Mouse (Mus musculus) macrophage (primary cell): ENCODE data around the gene Rtp1. TPM values are rescaled to one million over a fixed set of nuclear protein-coding genes. Genes with fewer than 3 reads are reported as not detected.

Source experiments
- H3K27ac ChIP-seq: fragments of 350-480 bp; formaldehyde crosslinking; 2 replicates; pipeline ENCODE4 v1.9.0; 2021
- H3K36me3 ChIP-seq: fragments of 350-480 bp; formaldehyde crosslinking; 2 replicates; pipeline ENCODE4 v1.9.0; 2021; ENCODE audit errors: inconsistent target
- H3K4me3 ChIP-seq: fragments of 350-480 bp; formaldehyde crosslinking; 2 replicates; pipeline ENCODE4 v1.9.0; 2021; ENCODE audit errors: inconsistent target
- H3K79me2 ChIP-seq: fragments of 350-480 bp; formaldehyde crosslinking; 2 replicates; pipeline ENCODE4 v1.9.0; 2021; ENCODE audit errors: inconsistent target
- WGBS: methylation state at CpG from one replicate; pipeline ENCODE4 v1.1.7; 2026; ENCODE audit warnings: inconsistent platforms; ENCODE audit not compliant: missing documents; 5-methylcytosine and 5-hydroxymethylcytosine counted together
- polyA plus RNA-seq: library from polyadenylated mRNA; stranded (reverse); fragments of 250-400 nt; gene quantifications from 3 replicates; pipeline ENCODE4 v1.2.4, GENCODE M21; 2018; ENCODE audit warnings: inconsistent platforms

Gene Rtp1
- polyA plus RNA-seq, 1 experiment from 2014 or later: not detected

GRCm38 (mm10) chr16:23427701-23428100 is 1.2 kb upstream of the Rtp1 start:
- WGBS: 80% methylated on average over 1 of the region's 1 CpGs
- Histone ChIP-seq H3K79me2 (no peaks in the 10 kb centered on the region), H3K36me3 (no peaks in the 10 kb centered on the region), H3K4me3 (no peak overlapping the region), H3K27ac (no peak overlapping the region)

GRCm38 (mm10) chr16:23429991-23430390 is 1.1 kb downstream of the Rtp1 start:
- no peaks in the 10 kb centered on the region for H3K36me3 ChIP-seq
- no peaks in the 10 kb centered on the region for H3K79me2 ChIP-seq
- WGBS: 93% methylated on average over 8 of the region's 8 CpGs
- no peak overlapping the region for H3K4me3 ChIP-seq
- H3K27ac ChIP-seq: no peak overlapping the region

GRCm38 (mm10) chr16:23437404-23438166 is 8.7 kb downstream of the Rtp1 start:
- 75% methylated on average over 12 of the region's 12 CpGs for WGBS
- H3K4me3 ChIP-seq: no peak overlapping the region
- H3K27ac ChIP-seq: no peak overlapping the region
- H3K36me3 ChIP-seq: no peaks in the 10 kb centered on the region
- no peaks in the 10 kb centered on the region for H3K79me2 ChIP-seq

- H3K4me3 ChIP-seq: no peak overlapping the region
- no peak overlapping the region for H3K27ac ChIP-seq
- no peaks in the 10 kb centered on the region for H3K79me2 ChIP-seq
- H3K36me3 ChIP-seq: no peaks in the 10 kb centered on the region
- WGBS: 94% methylated on average over 4 of the region's 4 CpGs
Observed at GRCm38 (mm10) chr16:23444231-23444630, 15.3 kb downstream of the Rtp1 start.

- Histone ChIP-seq H3K79me2 (no peaks in the 10 kb centered on the region), H3K27ac (no peak overlapping the region), H3K4me3 (no peak overlapping the region), H3K36me3 (no peaks in the 10 kb centered on the region)
- 48% methylated on average over 2 of the region's 2 CpGs for WGBS
Observed at GRCm38 (mm10) chr16:23449946-23450345, 21.0 kb downstream of the Rtp1 start.

GRCm38 (mm10) chr16:23450816-23451215 is 21.9 kb downstream of the Rtp1 start:
- no peak overlapping the region for H3K27ac ChIP-seq
- no peaks in the 10 kb centered on the region for H3K36me3 ChIP-seq
- 94% methylated on average over 4 of the region's 4 CpGs for WGBS
- H3K4me3 ChIP-seq: no peak overlapping the region
- no peaks in the 10 kb centered on the region for H3K79me2 ChIP-seq

GRCm38 (mm10) chr16:23452476-23452875 is 23.5 kb downstream of the Rtp1 start:
- H3K36me3 ChIP-seq: no peaks in the 10 kb centered on the region
- no peaks in the 10 kb centered on the region for H3K79me2 ChIP-seq
- no peak overlapping the region for H3K4me3 ChIP-seq
- WGBS: 42% methylated on average over 3 of the region's 3 CpGs
- no peak overlapping the region for H3K27ac ChIP-seq

- H3K27ac ChIP-seq: no peak overlapping the region
- H3K36me3 ChIP-seq: no peaks in the 10 kb centered on the region
- 33% methylated on average over 6 of the region's 6 CpGs for WGBS
- H3K4me3 ChIP-seq: no peak overlapping the region
- no peaks in the 10 kb centered on the region for H3K79me2 ChIP-seq
Observed at GRCm38 (mm10) chr16:23454376-23454775, 25.4 kb downstream of the Rtp1 start.

- 85% methylated on average over 3 of the region's 3 CpGs for WGBS
- Histone ChIP-seq H3K27ac (no peak overlapping the region), H3K79me2 (no peaks in the 10 kb centered on the region), H3K4me3 (no peak overlapping the region), H3K36me3 (no peaks in the 10 kb centered on the region)
Observed at GRCm38 (mm10) chr16:23456534-23456933, 27.6 kb downstream of the Rtp1 start.

- Histone ChIP-seq H3K79me2 (no peaks in the 10 kb centered on the region), H3K36me3 (no peaks in the 10 kb centered on the region), H3K4me3 (no peak overlapping the region), H3K27ac (no peak overlapping the region)
- 20% methylated on average over 5 of the region's 5 CpGs for WGBS
Observed at GRCm38 (mm10) chr16:23457338-23457737, 28.4 kb downstream of the Rtp1 start.

- WGBS: 80% methylated on average over 7 of the region's 7 CpGs
- Histone ChIP-seq H3K4me3 (no peak overlapping the region), H3K79me2 (no peaks in the 10 kb centered on the region), H3K27ac (no peak overlapping the region), H3K36me3 (no peaks in the 10 kb centered on the region)
Observed at GRCm38 (mm10) chr16:23458906-23459588, 30.1 kb downstream of the Rtp1 start.

- Histone ChIP-seq H3K27ac (no peak overlapping the region), H3K36me3 (no peaks in the 10 kb centered on the region), H3K4me3 (no peak overlapping the region), H3K79me2 (no peaks in the 10 kb centered on the region)
- 88% methylated on average over 4 of the region's 4 CpGs for WGBS
Observed at GRCm38 (mm10) chr16:23463671-23464347, 34.9 kb downstream of the Rtp1 start.

- H3K36me3 ChIP-seq: no peaks in the 10 kb centered on the region
- H3K4me3 ChIP-seq: no peak overlapping the region
- 95% methylated on average over 6 of the region's 6 CpGs for WGBS
- H3K27ac ChIP-seq: no peak overlapping the region
- H3K79me2 ChIP-seq: no peaks in the 10 kb centered on the region
Observed at GRCm38 (mm10) chr16:23471551-23471950, 42.6 kb downstream of the Rtp1 start.

GRCm38 (mm10) chr16:23472046-23472445 is 43.1 kb downstream of the Rtp1 start:
- Histone ChIP-seq H3K27ac (no peak overlapping the region), H3K79me2 (no peaks in the 10 kb centered on the region), H3K36me3 (no peaks in the 10 kb centered on the region), H3K4me3 (no peak overlapping the region)
- 76% methylated on average over 3 of the region's 3 CpGs for WGBS

- Histone ChIP-seq H3K27ac (no peak overlapping the region), H3K4me3 (no peak overlapping the region), H3K79me2 (no peaks in the 10 kb centered on the region), H3K36me3 (no peaks in the 10 kb centered on the region)
- 95% methylated on average over 4 of the region's 4 CpGs for WGBS
Observed at GRCm38 (mm10) chr16:23475651-23476050, 46.7 kb downstream of the Rtp1 start.
